Mouse (Mus musculus) kidney, adult 2 months (tissue): ENCODE data around the gene Bcar3.

Experiments used
- CTCF ChIP-seq: fragments of 200-500 bp; conservative IDR thresholded peaks from 2 replicates; pipeline ENCODE4 v1.5.1; 2011; ENCODE audit warnings: low read depth, mild to moderate bottlenecking, control low read depth, low read length, moderate library complexity, mixed read lengths; ENCODE audit not compliant: insufficient read depth, insufficient read length
- POLR2A ChIP-seq: fragments of 200-500 bp; IDR thresholded peaks from one replicate; pipeline ENCODE4 v1.6.1; 2011; ENCODE audit warnings: low read depth, low read length, control low read depth

GRCm38 (mm10) chr3:122340135-122341068 lies 46.5 kb downstream of the Bcar3 start:
- no peak for TF ChIP-seq POLR2A
- TF ChIP-seq CTCF, result no peak
